Mouse (Mus musculus): Measurements from ENCODE around the gene Npepps. TPM values are rescaled to one million over a fixed set of nuclear protein-coding genes. Genes with fewer than 3 reads are reported as not detected.

Npepps gene
- total RNA-seq, 2 experiments from 2014 or later = 24.6 to 38.7 TPM

GRCm38 (mm10) chr11:97188643-97188955 is 91.8 kb downstream of the Npepps start:
- no peak for ATAC-seq (replicated peaks; ENCODE audit: poor library complexity)

GRCm38 (mm10) chr11:97187764-97188642 is 92.4 kb downstream of the Npepps start, which contains the start of gene Kpnb1:
Gene Kpnb1, minus strand, starts transcription at chr11:97187881.
- peak; percentile 71 for ATAC-seq (replicated peaks; ENCODE audit: poor library complexity)

GRCm38 (mm10) chr11:97186947-97187763 is 93.3 kb downstream of the Npepps start:
- peak; percentile 68 for ATAC-seq (replicated peaks; ENCODE audit: poor library complexity)

- ATAC-seq (replicated peaks; ENCODE audit: poor library complexity) = no peak
Measured at GRCm38 (mm10) chr11:97185704-97186614, 94.5 kb downstream of the Npepps start.

- no peak for ATAC-seq (replicated peaks; ENCODE audit: poor library complexity)
Measured at GRCm38 (mm10) chr11:97184875-97185274, 95.6 kb downstream of the Npepps start.

- no peak for ATAC-seq (replicated peaks; ENCODE audit: poor library complexity)
Measured at GRCm38 (mm10) chr11:97182446-97182845, 98.0 kb downstream of the Npepps start.

GRCm38 (mm10) chr11:97181061-97181460 is 99.4 kb downstream of the Npepps start:
- no peak for ATAC-seq (replicated peaks; ENCODE audit: poor library complexity)

- no peak for ATAC-seq (replicated peaks; ENCODE audit: poor library complexity)
Measured at GRCm38 (mm10) chr11:97178198-97178597, 102.2 kb downstream of the Npepps start.

- ATAC-seq (replicated peaks; ENCODE audit: poor library complexity) = peak; percentile 74
Measured at GRCm38 (mm10) chr11:97176851-97177250, 103.6 kb downstream of the Npepps start.

GRCm38 (mm10) chr11:97175499-97175898 is 104.9 kb downstream of the Npepps start:
- no peak for ATAC-seq (replicated peaks; ENCODE audit: poor library complexity)

- ATAC-seq (replicated peaks; ENCODE audit: poor library complexity) = no peak
Measured at GRCm38 (mm10) chr11:97160341-97160740, 120.1 kb downstream of the Npepps start.

GRCm38 (mm10) chr11:97156999-97157398 is 123.4 kb downstream of the Npepps start:
- no peak for ATAC-seq (replicated peaks; ENCODE audit: poor library complexity)

Other genes starting within 250 kb of the Npepps start
- gene Lrrc46, start 239.2 kb downstream of the Npepps start, total RNA-seq (2015) = 0.64 and 0.69 TPM in 2 replicates
- not detected in 2 replicates for gene Lrrc46, start 239.2 kb downstream of the Npepps start, total RNA-seq (2017)
- 32.1 and 34.0 TPM in 2 replicates for gene Mrpl10, start 239.1 kb downstream of the Npepps start, total RNA-seq (2015)
- 19.7 and 24.5 TPM in 2 replicates for gene Mrpl10, start 239.1 kb downstream of the Npepps start, total RNA-seq (2017)
- 8.5 and 9.7 TPM in 2 replicates for gene Osbpl7, start 230.0 kb downstream of the Npepps start, total RNA-seq (2015)
- gene Osbpl7, start 230.0 kb downstream of the Npepps start, total RNA-seq (2017) = 8.3 and 10.5 TPM in 2 replicates
- not detected in 2 replicates for gene Tbx21, start 165.3 kb downstream of the Npepps start, total RNA-seq (2015)
- gene Tbx21, start 165.3 kb downstream of the Npepps start, total RNA-seq (2017) = not detected in 2 replicates
- gene Tbkbp1, start 129.1 kb downstream of the Npepps start, total RNA-seq (2015) = 3.6 and 4.1 TPM in 2 replicates
- gene Tbkbp1, start 129.1 kb downstream of the Npepps start, total RNA-seq (2017) = 2.5 and 5.8 TPM in 2 replicates
- gene Kpnb1, start 92.8 kb downstream of the Npepps start, total RNA-seq (2015) = 156 and 175 TPM in 2 replicates
- gene Kpnb1, start 92.8 kb downstream of the Npepps start, total RNA-seq (2017) = 312 and 387 TPM in 2 replicates
- gene Mrpl45, start 35.1 kb upstream of the Npepps start, total RNA-seq (2015) = 34.7 and 43.6 TPM in 2 replicates
- 22.4 and 23.1 TPM in 2 replicates for gene Mrpl45, start 35.1 kb upstream of the Npepps start, total RNA-seq (2017)
- gene Gpr179, start 71.4 kb upstream of the Npepps start, total RNA-seq (2015) = 0.02 and 0.05 TPM in 2 replicates
- gene Gpr179, start 71.4 kb upstream of the Npepps start, total RNA-seq (2017) = 0.10 TPM in 1 of 2 replicates, not detected in the other
- gene Socs7, start 81.9 kb upstream of the Npepps start, total RNA-seq (2015) = 5.3 and 7.2 TPM in 2 replicates
- gene Socs7, start 81.9 kb upstream of the Npepps start, total RNA-seq (2017) = 10.2 and 11.0 TPM in 2 replicates
- 6.3 and 8.0 TPM in 2 replicates for gene Arhgap23, start 134.9 kb upstream of the Npepps start, total RNA-seq (2015)
- 5.6 and 6.1 TPM in 2 replicates for gene Arhgap23, start 134.9 kb upstream of the Npepps start, total RNA-seq (2017)
- not detected in 2 replicates for gene 4933428G20Rik, start 219.7 kb upstream of the Npepps start, total RNA-seq (2015)
- not detected in 2 replicates for gene 4933428G20Rik, start 219.7 kb upstream of the Npepps start, total RNA-seq (2017)

Data from megakaryocyte progenitor cell, adult 5-6 weeks (primary cell).